Mouse (Mus musculus) kidney, postnatal 0 days (tissue): ENCODE data around the gene Gm20388. TPM values are rescaled to one million over a fixed set of nuclear protein-coding genes. Genes with fewer than 3 reads are reported as not detected.

Experiments used
- ATAC-seq: fragments of 200-750 bp; cut with Nextera tagmentation; replicated peaks from 2 replicates; pipeline ENCODE4 v1.8.0; 2017; ENCODE audit warnings: low read depth, moderate number of reproducible peaks, moderate TSS enrichment, moderate library complexity; ENCODE audit not compliant: low FRiP score
- DNase-seq: peaks from one replicate; pipeline ENCODE4 v3.0.0-alpha.2; 2016; ENCODE audit warnings: low spot score
- H3K27ac ChIP-seq: fragments of 300-500 bp; sonication (generic); 2 replicates; pipeline ENCODE4 v1.5.1; 2014; ENCODE audit warnings: mild to moderate bottlenecking
- H3K27me3 ChIP-seq: fragments of 300-500 bp; sonication (generic); 2 replicates; pipeline ENCODE4 v1.6.1; 2014; ENCODE audit warnings: low read length, mixed read lengths; ENCODE audit not compliant: insufficient read depth
- H3K36me3 ChIP-seq: fragments of 300-500 bp; sonication (generic); 2 replicates; pipeline ENCODE4 v1.6.1; 2014; ENCODE audit warnings: low read length, mixed read lengths; ENCODE audit not compliant: insufficient read depth
- H3K4me1 ChIP-seq: fragments of 300-500 bp; sonication (generic); replicated peaks from 2 replicates; pipeline ENCODE4 v1.6.1; 2014; ENCODE audit warnings: antibody characterized with exemption, low read length, mixed read lengths; ENCODE audit not compliant: insufficient read depth
- H3K4me2 ChIP-seq: fragments of 300-500 bp; sonication (generic); 2 replicates; pipeline ENCODE4 v1.6.1; 2014; ENCODE audit warnings: mild to moderate bottlenecking, low read length, moderate library complexity, mixed read lengths
- H3K4me3 ChIP-seq: fragments of 300-500 bp; sonication (generic); replicated peaks from 2 replicates; pipeline ENCODE4 v1.5.1; 2014; ENCODE audit warnings: low read depth, low read length
- H3K9ac ChIP-seq: fragments of 300-500 bp; sonication (generic); 2 replicates; pipeline ENCODE4 v1.6.1; 2014; ENCODE audit warnings: low read depth, low read length
- H3K9me3 ChIP-seq: fragments of 300-500 bp; sonication (generic); replicated peaks from 2 replicates; pipeline ENCODE4 v1.6.1; 2016; ENCODE audit warnings: low read length, inconsistent platforms, mixed read lengths
- CTCF ChIP-seq: IDR thresholded peaks from 2 replicates; pipeline ENCODE4 v1.5.1; 2016; ENCODE audit warnings: antibody characterized with exemption, low read depth, mild to moderate bottlenecking, moderate library complexity
- WGBS: fragments of 180-500 bp; shearing (Covaris S2); extraction: QIAGEN DNeasy Blood & Tissue Kit; methylation state at CpG from one replicate; pipeline ENCODE4 v1.1.7; 2014; 5-methylcytosine and 5-hydroxymethylcytosine counted together
- polyA plus RNA-seq: library from polyadenylated mRNA; unstranded; fragments of >200 nt; fragmentation: Nextera tagmentation; extraction: Ambion mirVana; gene quantifications from 2 replicates; pipeline ENCODE4 v1.2.1, GENCODE M21; 2015

Gene Gm20388
- polyA plus RNA-seq, 1 experiment from 2014 or later = not detected

DNA sequence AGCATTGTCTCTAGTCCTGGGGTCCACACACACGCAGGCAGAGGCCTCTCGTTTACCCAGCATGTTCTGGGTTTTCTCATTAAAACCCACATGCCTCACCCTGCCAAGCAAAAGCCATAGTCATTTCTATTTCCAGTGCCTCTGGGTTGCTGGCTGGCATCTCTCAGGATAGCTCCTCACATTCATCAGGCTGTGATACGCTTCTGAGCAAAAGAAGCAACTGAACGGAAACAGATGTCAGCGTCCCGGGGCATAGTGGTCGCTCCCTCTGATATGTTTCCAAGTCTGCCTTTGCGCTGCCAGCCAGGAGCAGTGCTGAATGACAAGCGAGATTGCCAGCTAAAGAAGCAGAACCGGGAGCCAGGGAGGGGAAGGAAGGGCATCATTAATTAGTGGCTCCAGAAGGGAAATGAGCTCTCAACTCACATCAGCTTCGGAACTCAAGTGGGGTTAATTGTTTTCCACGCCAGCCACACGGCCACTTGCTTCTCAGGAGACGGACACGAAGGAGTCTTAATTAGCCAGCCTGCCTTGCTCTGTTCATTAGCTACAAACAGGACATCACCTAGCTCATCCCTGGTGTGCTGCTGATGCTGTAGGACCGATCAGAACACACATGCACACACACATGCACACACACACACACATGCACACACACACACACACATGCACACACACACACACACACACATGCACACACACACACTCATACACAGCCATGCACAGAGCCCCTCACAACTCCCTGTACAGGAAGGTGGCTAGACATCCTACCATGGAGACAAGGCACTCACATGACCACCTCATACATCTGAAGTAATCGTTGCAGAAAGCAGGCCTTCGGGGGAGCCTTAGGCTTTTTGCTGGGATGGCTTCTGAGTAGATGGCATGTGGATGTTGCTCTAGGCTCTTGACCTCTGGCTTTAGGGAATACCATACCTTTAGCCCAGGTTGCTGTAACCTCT lies 4160.0 kb downstream of the Gm20388 start:
- ATAC-seq = no peak
- H3K27me3 ChIP-seq = no peaks in the 10 kb centered on the region
- H3K27ac ChIP-seq = no peak overlapping the region
- H3K9ac ChIP-seq = no peak overlapping the region
- H3K4me3 ChIP-seq = no peak overlapping the region
- H3K4me1 ChIP-seq = no peaks in the 10 kb centered on the region
- TF ChIP-seq CTCF = no peak
- no peak overlapping the region for H3K4me2 ChIP-seq
- no peaks in the 10 kb centered on the region for H3K36me3 ChIP-seq
- 25% methylated on average over 18 of the region's 18 CpGs for WGBS
- peak; percentile 42 for DNase-seq
- H3K9me3 ChIP-seq = no peaks in the 10 kb centered on the region

DNA sequence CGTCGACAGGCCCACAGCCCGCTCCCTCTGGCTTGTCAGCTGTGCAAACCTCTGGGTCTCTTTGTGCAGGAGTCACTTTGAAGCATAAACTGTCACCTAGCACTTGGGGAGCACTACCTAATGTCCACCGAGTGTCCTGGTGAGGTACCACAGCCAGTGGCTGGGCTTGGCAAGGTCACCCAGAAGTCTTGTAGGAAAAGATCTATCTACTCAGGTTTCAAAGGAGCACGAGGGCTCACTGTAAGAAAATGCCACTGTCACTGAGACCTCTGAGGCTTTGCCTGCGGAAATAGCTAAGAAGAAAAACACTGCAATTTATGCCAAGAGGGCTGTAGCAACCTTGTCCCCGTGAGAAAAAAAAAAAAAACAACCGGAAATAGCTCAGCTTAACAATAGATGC lies 4165.3 kb downstream of the Gm20388 start:
- Histone ChIP-seq H3K4me2 (no peak overlapping the region), H3K27ac (no peak overlapping the region), H3K9me3 (no peaks in the 10 kb centered on the region), H3K4me1 (no peaks in the 10 kb centered on the region), H3K36me3 (no peaks in the 10 kb centered on the region), H3K9ac (no peak overlapping the region), H3K27me3 (no peaks in the 10 kb centered on the region), H3K4me3 (no peak overlapping the region)
- ATAC-seq (no peak), DNase-seq (peak; percentile 63)
- TF ChIP-seq CTCF = no peak
- WGBS = 30% methylated on average over 8 of the region's 8 CpGs

DNA sequence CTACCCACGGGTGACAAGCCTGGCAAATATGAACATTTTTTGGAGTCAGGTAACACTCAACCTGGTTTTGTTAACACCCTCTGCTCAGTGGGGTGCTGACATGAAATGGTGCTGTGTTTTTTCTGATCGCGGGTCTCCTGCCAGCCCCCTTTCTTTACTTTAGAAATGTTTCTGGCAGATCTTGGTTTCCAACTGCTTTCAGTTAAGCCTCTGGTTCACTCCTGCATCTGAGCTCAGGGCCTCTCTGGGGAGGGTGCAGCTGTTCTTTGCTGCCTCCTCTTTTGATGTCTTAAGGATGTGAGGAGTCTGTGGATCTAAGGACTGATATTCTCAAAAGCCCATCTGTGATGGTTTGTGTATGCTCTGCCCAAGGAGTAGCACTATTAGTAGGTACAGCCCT lies 4165.8 kb downstream of the Gm20388 start:
- 34% methylated on average over 3 of the region's 3 CpGs for WGBS
- no peak overlapping the region for H3K27ac ChIP-seq
- no peak for ATAC-seq
- no peaks in the 10 kb centered on the region for H3K36me3 ChIP-seq
- no peaks in the 10 kb centered on the region for H3K9me3 ChIP-seq
- no peak for DNase-seq
- H3K27me3 ChIP-seq = no peaks in the 10 kb centered on the region
- no peak overlapping the region for H3K9ac ChIP-seq
- TF ChIP-seq CTCF = no peak
- H3K4me3 ChIP-seq = no peak overlapping the region
- H3K4me2 ChIP-seq = no peak overlapping the region
- no peaks in the 10 kb centered on the region for H3K4me1 ChIP-seq

DNA sequence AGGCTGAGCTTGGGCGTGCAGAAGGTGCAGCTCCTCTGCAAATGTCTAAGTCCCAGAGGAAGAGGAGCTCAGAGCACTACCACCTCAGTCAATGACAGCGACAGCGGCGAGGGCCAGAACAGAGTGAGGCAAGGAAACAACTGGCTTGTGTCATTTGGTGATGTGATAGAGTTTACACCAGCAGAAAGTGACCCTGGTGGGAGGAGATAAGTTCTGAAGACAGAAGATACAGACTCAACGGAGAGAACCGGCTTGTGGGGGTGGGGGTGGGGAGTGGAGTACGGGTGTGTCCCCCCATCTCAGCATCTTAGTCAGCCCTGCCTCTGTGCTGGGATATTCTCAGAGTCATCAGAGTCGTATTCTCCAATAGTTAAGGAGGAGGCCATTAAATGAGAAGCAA lies 4166.7 kb downstream of the Gm20388 start:
- Histone ChIP-seq H3K4me1 (no peaks in the 10 kb centered on the region), H3K4me2 (no peak overlapping the region), H3K27me3 (no peaks in the 10 kb centered on the region), H3K9ac (no peak overlapping the region), H3K4me3 (no peak overlapping the region), H3K36me3 (no peaks in the 10 kb centered on the region), H3K9me3 (no peaks in the 10 kb centered on the region), H3K27ac (no peak overlapping the region)
- WGBS = 65% methylated on average over 8 of the region's 8 CpGs
- DNase-seq (no peak), ATAC-seq (no peak)
- no peak for TF ChIP-seq CTCF

GRCm38 (mm10) chr8:124077998-124078397 lies 4167.4 kb downstream of the Gm20388 start:
- DNase-seq (no peak), ATAC-seq (no peak)
- H3K4me1 ChIP-seq = no peaks in the 10 kb centered on the region
- H3K27me3 ChIP-seq = no peaks in the 10 kb centered on the region
- TF ChIP-seq CTCF = peak; percentile 46; the same call in 1 of the 2 replicates
- no peak overlapping the region for H3K9ac ChIP-seq
- no peak overlapping the region for H3K4me2 ChIP-seq
- H3K9me3 ChIP-seq = no peaks in the 10 kb centered on the region
- H3K27ac ChIP-seq = no peak overlapping the region
- 85% methylated on average over 10 of the region's 10 CpGs for WGBS
- no peaks in the 10 kb centered on the region for H3K36me3 ChIP-seq
- H3K4me3 ChIP-seq = no peak overlapping the region

DNA sequence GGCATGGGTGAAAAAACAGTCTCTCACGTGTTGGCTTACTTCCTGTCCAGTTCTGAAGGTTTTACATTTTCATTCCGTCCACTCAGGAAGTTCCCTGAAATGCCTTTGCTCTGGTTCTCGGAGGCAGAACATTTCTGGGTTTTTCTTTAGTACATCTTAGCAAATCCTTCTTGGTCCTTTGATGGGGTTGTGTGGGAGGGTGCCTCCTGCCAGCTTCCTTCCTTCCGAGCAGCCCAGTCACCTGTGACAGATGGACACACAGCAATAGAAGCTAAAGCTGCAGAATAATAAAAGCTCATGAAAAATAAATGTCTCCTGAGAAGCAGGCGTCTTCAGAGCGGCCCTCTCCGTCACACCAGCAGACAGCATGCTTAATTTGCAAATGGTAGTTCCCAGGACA lies 4168.3 kb downstream of the Gm20388 start:
- no peak overlapping the region for H3K4me3 ChIP-seq
- ATAC-seq (no peak), DNase-seq (no peak)
- H3K9me3 ChIP-seq = no peaks in the 10 kb centered on the region
- H3K36me3 ChIP-seq = no peaks in the 10 kb centered on the region
- no peak overlapping the region for H3K9ac ChIP-seq
- TF ChIP-seq CTCF = no peak
- no peak overlapping the region for H3K27ac ChIP-seq
- 29% methylated on average over 7 of the region's 7 CpGs for WGBS
- H3K4me1 ChIP-seq = no peaks in the 10 kb centered on the region
- no peak overlapping the region for H3K4me2 ChIP-seq
- H3K27me3 ChIP-seq = no peaks in the 10 kb centered on the region
